17 mouse cellular contexts compared by ENCODE assay signal in genomic region chr12:31826476-31826875, GRCm38 (mm10).
A peak's percentile ranks its signal among the peaks of the same experiment; 100 is the strongest.
DNase-seq lines count a peak whose midpoint lies in the region; ATAC-seq lines count a peak whose summit lies in the region.
"Had no signal": no experiment of that assay in that cellular context is flagged by ENCODE, and none has a peak within 500 bp of the region (broad histone marks: within the 10 kb centered on the region; RNA-seq: fewer than 3 reads in every experiment).

No protein-coding gene starts in this region.

- WGBS in midbrain, embryonic 14.5 days = 58% methylated on average over 2 of the region's 2 CpGs
- 86% methylated on average over 2 of the region's 2 CpGs for WGBS in midbrain, embryonic 11.5 days

- H3K36me3 ChIP-seq in midbrain, embryonic 14.5 days (ENCODE audit: control insufficient read depth, insufficient read depth, low read length) = no peaks in the 10 kb centered on the region
- H3K36me3 ChIP-seq in midbrain, embryonic 11.5 days (ENCODE audit: control insufficient read depth, insufficient read depth, low read length) = no peaks in the 10 kb centered on the region
- H3K36me3 ChIP-seq: embryonic facial prominence, embryonic 15.5 days; hindbrain, embryonic 12.5 days had no signal

- no peak overlapping the region for H3K4me2 ChIP-seq in midbrain, embryonic 14.5 days (ENCODE audit: low read length)
- H3K4me2 ChIP-seq in midbrain, embryonic 11.5 days = no peak overlapping the region
- H3K4me2 ChIP-seq: embryonic facial prominence, embryonic 15.5 days; hindbrain, embryonic 12.5 days; lung, embryonic 14.5 days had no signal

- no peak overlapping the region for H3K27ac ChIP-seq in midbrain, embryonic 14.5 days (replicated peaks; ENCODE audit: low read depth, low read length)
- H3K27ac ChIP-seq in midbrain, embryonic 11.5 days (ENCODE audit: low read depth, low read length) = no peak overlapping the region
- H3K27ac ChIP-seq: embryonic facial prominence, embryonic 15.5 days; gastrocnemius, adult 2 months; hindbrain, embryonic 12.5 days; liver, embryonic 14.5 days had no signal

- DNase-seq in frontal cortex, postnatal 10 days (ENCODE audit: low spot score in 2 of 2) = no peak
- peak; percentile 20 for DNase-seq in midbrain, embryonic 14.5 days
- no peak for DNase-seq in midbrain, embryonic 11.5 days (ENCODE audit: low spot score, missing footprints)
- DNase-seq in brain, embryonic 18.5 days (ENCODE audit: low read depth, low spot score) = peak; percentile 60
- peak; percentile 78 for DNase-seq in telencephalon, adult 2 months (ENCODE audit: low read depth, low spot score)
- no peak for DNase-seq in lung, postnatal 14 days
- DNase-seq: adrenal gland, postnatal 14 days; gastrocnemius, adult 2 months; kidney, adult 11 months; lung, embryonic 14.5 days; thymus, adult 2 months had no signal

- H3K4me3 ChIP-seq in midbrain, embryonic 14.5 days (replicated peaks; ENCODE audit: low read depth, low read length) = no peak overlapping the region
- H3K4me3 ChIP-seq in midbrain, embryonic 11.5 days (ENCODE audit: low read depth, low read length) = no peak overlapping the region
- H3K4me3 ChIP-seq: embryonic facial prominence, embryonic 15.5 days; hindbrain, embryonic 12.5 days; megakaryocyte, embryonic 14.5 days had no signal

- ATAC-seq in frontal cortex, adult (ENCODE audit: low TSS enrichment) = peak; percentile 89
- ATAC-seq in midbrain, embryonic 14.5 days (ENCODE audit: low FRiP score, low TSS enrichment) = peak; percentile 37; the same call in 1 of the 2 replicates
- no peak for ATAC-seq in midbrain, embryonic 11.5 days (ENCODE audit: low FRiP score)
- ATAC-seq: activated CD4-positive, CD25-positive, alpha-beta regulatory T cell, adult 4 months had no signal

- no peaks in the 10 kb centered on the region for H3K4me1 ChIP-seq in midbrain, embryonic 14.5 days (ENCODE audit: control insufficient read depth, insufficient read depth, low read length)
- H3K4me1 ChIP-seq in midbrain, embryonic 11.5 days (ENCODE audit: control insufficient read depth, insufficient read depth, low read length) = no peaks in the 10 kb centered on the region
- H3K4me1 ChIP-seq: hindbrain, embryonic 12.5 days; megakaryocyte, embryonic 14.5 days had no signal

- no peak overlapping the region for H3K9ac ChIP-seq in midbrain, embryonic 14.5 days (replicated peaks; ENCODE audit: low read length)
- no peak overlapping the region for H3K9ac ChIP-seq in midbrain, embryonic 11.5 days (ENCODE audit: low read length)
- H3K9ac ChIP-seq: embryonic facial prominence, embryonic 15.5 days; hindbrain, embryonic 12.5 days; liver, embryonic 14.5 days; lung, embryonic 14.5 days had no signal

- no peaks in the 10 kb centered on the region for H3K27me3 ChIP-seq in midbrain, embryonic 14.5 days (ENCODE audit: control insufficient read depth, insufficient read depth, low read length)
- H3K27me3 ChIP-seq in midbrain, embryonic 11.5 days (ENCODE audit: control insufficient read depth, insufficient read depth, low read length) = no peaks in the 10 kb centered on the region
- H3K27me3 ChIP-seq: embryonic facial prominence, embryonic 15.5 days; hindbrain, embryonic 12.5 days; megakaryocyte, embryonic 14.5 days had no signal

- no peaks in the 10 kb centered on the region for H3K9me3 ChIP-seq in midbrain, embryonic 14.5 days (ENCODE audit: control insufficient read depth, low read length)
- no peaks in the 10 kb centered on the region for H3K9me3 ChIP-seq in midbrain, embryonic 11.5 days (ENCODE audit: control insufficient read depth, low read length)
- H3K9me3 ChIP-seq: embryonic facial prominence, embryonic 15.5 days; hindbrain, embryonic 12.5 days; megakaryocyte, embryonic 14.5 days had no signal

Comparison
In these comparisons a context has a peak if more than half of its experiments do, and no peak if none do; other contexts are left out.
1. DNase-seq: peak in midbrain, embryonic 14.5 days (single experiment), brain, embryonic 18.5 days (single experiment) and telencephalon, adult 2 months (single experiment); none in frontal cortex, postnatal 10 days (0 of 2), midbrain, embryonic 11.5 days (single experiment) and lung, postnatal 14 days (single experiment).